Mouse (Mus musculus) limb, embryonic 13.5 days (tissue): ENCODE results near the gene Trmt10a. TPM values are rescaled to one million over a fixed set of nuclear protein-coding genes. Genes with fewer than 3 reads are reported as not detected.

Experiments
- polyA plus RNA-seq: library from polyadenylated mRNA; unstranded; fragments of >200 nt; fragmentation: Nextera tagmentation; extraction: Ambion mirVana; gene quantifications from 2 replicates; pipeline ENCODE4 v1.2.1, GENCODE M21; 2015

Gene Trmt10a
- polyA plus RNA-seq, 1 experiment from 2014 or later: 11.2 TPM

Other genes with a start within 250 kb of the Trmt10a start
- gene Lamtor3, start 224.9 kb upstream of the Trmt10a start, polyA plus RNA-seq: 108 and 114 TPM in 2 replicates
- gene Dapp1, start 161.9 kb upstream of the Trmt10a start, polyA plus RNA-seq: 3.4 TPM in 2 replicates
- gene 1110002E22Rik, start 78.4 kb upstream of the Trmt10a start, polyA plus RNA-seq: 1.6 and 2.3 TPM in 2 replicates
- gene Gm5105, start 76.1 kb upstream of the Trmt10a start, polyA plus RNA-seq: 0.09 TPM in 1 of 2 replicates, not detected in the other
- 9.0 and 9.2 TPM in 2 replicates for gene Mttp, start 1.5 kb downstream of the Trmt10a start, polyA plus RNA-seq
- 0.13 TPM in 1 of 2 replicates, not detected in the other for gene 4930579F01Rik, start 50.4 kb downstream of the Trmt10a start, polyA plus RNA-seq
- 0.32 and 1.1 TPM in 2 replicates for gene Adh7, start 74.3 kb downstream of the Trmt10a start, polyA plus RNA-seq
- 6.1 and 6.7 TPM in 2 replicates for gene Adh1, start 117.5 kb downstream of the Trmt10a start, polyA plus RNA-seq
- gene Adh6a, start 169.8 kb downstream of the Trmt10a start, polyA plus RNA-seq: not detected in 2 replicates
- 0.80 and 1.1 TPM in 2 replicates for gene Adh6b, start 198.3 kb downstream of the Trmt10a start, polyA plus RNA-seq